Mouse (Mus musculus) thymus, adult 2 months (tissue): Measurements from ENCODE around the gene Ifit2.

Source experiments
- CTCF ChIP-seq: fragments of 200-500 bp; IDR thresholded peaks from 2 replicates; pipeline ENCODE4 v1.5.1; 2012; ENCODE audit warnings: mild to moderate bottlenecking, control low read depth, low read length, moderate library complexity, borderline replicate concordance; ENCODE audit not compliant: control insufficient read depth, poor library complexity, insufficient read depth; ENCODE audit errors: extremely low read depth
- POLR2A ChIP-seq: fragments of 200-500 bp; IDR thresholded peaks from 2 replicates; pipeline ENCODE4 v1.6.1; 2012; ENCODE audit warnings: mild to moderate bottlenecking, low read length, control low read depth, moderate library complexity; ENCODE audit not compliant: control insufficient read depth, poor library complexity, insufficient read depth; ENCODE audit errors: extremely low read depth

- TF ChIP-seq POLR2A (no peak), CTCF (no peak)
These were observed 31.7 kb upstream of the Ifit2 start for GRCm38 (mm10) chr19:34518786-34519185.
